In genomic region chr17:49739896-49740679, GRCm38 (mm10) we compare ENCODE assay signal across 23 mouse cellular contexts.
"Had no signal": no experiment of that assay in that cellular context is flagged by ENCODE, and none has a peak within 500 bp of the region (broad histone marks: within the 10 kb centered on the region; RNA-seq: fewer than 3 reads in every experiment).

No protein-coding gene starts in this region.

- H3K4me2 ChIP-seq: limb, embryonic 12.5 days; limb, embryonic 15.5 days; liver, embryonic 11.5 days; lung, embryonic 14.5 days; midbrain, embryonic 13.5 days; neural tube, embryonic 13.5 days; stomach, embryonic 15.5 days had no signal

- H3K9me3 ChIP-seq: limb, embryonic 15.5 days; midbrain, embryonic 13.5 days; neural tube, embryonic 13.5 days; stomach, embryonic 15.5 days had no signal

- DNase-seq: kidney, postnatal 10 days; kidney, postnatal 36 days; layer of hippocampus, postnatal 36 days; left cerebral cortex, postnatal 4 days; liver, postnatal 0 days; lung, embryonic 14.5 days; lung, postnatal 36 days; retina, postnatal 1 day; right cerebral cortex, postnatal 25 days; spleen, adult 18-20 months; thymus, postnatal 25 days had no signal

- H3K36me3 ChIP-seq: limb, embryonic 12.5 days; limb, embryonic 15.5 days; midbrain, embryonic 10.5 days; midbrain, embryonic 13.5 days; neural tube, embryonic 13.5 days; stomach, embryonic 15.5 days had no signal

- H3K27me3 ChIP-seq: limb, embryonic 12.5 days; limb, embryonic 15.5 days; megakaryocyte, embryonic 14.5 days; midbrain, embryonic 13.5 days; neural tube, embryonic 13.5 days; stomach, embryonic 15.5 days had no signal

- H3K27ac ChIP-seq: limb, embryonic 12.5 days; limb, embryonic 15.5 days; liver, embryonic 14.5 days; midbrain, embryonic 10.5 days; midbrain, embryonic 13.5 days; neural tube, embryonic 13.5 days; stomach, embryonic 15.5 days had no signal

- H3K4me1 ChIP-seq: megakaryocyte, embryonic 14.5 days; midbrain, embryonic 13.5 days; neural tube, embryonic 13.5 days had no signal

- H3K4me3 ChIP-seq: limb, embryonic 12.5 days; limb, embryonic 15.5 days; megakaryocyte, embryonic 14.5 days; midbrain, embryonic 10.5 days; midbrain, embryonic 13.5 days; myocyte; neural tube, embryonic 13.5 days; stomach, embryonic 15.5 days had no signal

- ATAC-seq: liver, postnatal 0 days; lung, postnatal 0 days; midbrain, embryonic 13.5 days; midbrain, embryonic 16.5 days had no signal

- H3K9ac ChIP-seq: limb, embryonic 12.5 days; limb, embryonic 15.5 days; liver, embryonic 14.5 days; liver, postnatal 0 days; lung, embryonic 14.5 days; midbrain, embryonic 13.5 days; neural tube, embryonic 13.5 days; stomach, embryonic 15.5 days had no signal
